Mouse (Mus musculus) E14TG2a.4 (cell line): ENCODE results near the gene Prkag3.

ENCODE experiments used
- H3K27me3 ChIP-seq: 2 replicates; pipeline ENCODE4 v1.6.1; 2014; ENCODE audit warnings: low read length, control low read depth; ENCODE audit not compliant: insufficient read depth
- H3K36me3 ChIP-seq: 2 replicates; pipeline ENCODE4 v1.6.1; 2014; ENCODE audit warnings: low read length, control low read depth; ENCODE audit not compliant: insufficient read depth
- H3K4me1 ChIP-seq: replicated peaks from 2 replicates; pipeline ENCODE4 v1.6.1; 2014; ENCODE audit warnings: low read depth, low read length, control low read depth
- H3K4me3 ChIP-seq: replicated peaks from 2 replicates; pipeline ENCODE4 v1.5.1; 2014; ENCODE audit warnings: mild to moderate bottlenecking, low read length
- H3K9me3 ChIP-seq: 2 replicates; pipeline ENCODE4 v1.6.1; 2014; ENCODE audit warnings: low read length, control low read depth
- CTCF ChIP-seq: conservative IDR thresholded peaks from 2 replicates; pipeline ENCODE4 v1.5.1; 2014; ENCODE audit warnings: low read length
- NANOG ChIP-seq: IDR thresholded peaks from 2 replicates; pipeline ENCODE4 v1.6.1; 2014; ENCODE audit warnings: borderline replicate concordance, low read length, mixed read lengths
- POU5F1 ChIP-seq: IDR thresholded peaks from 2 replicates; pipeline ENCODE4 v1.6.1; 2014; ENCODE audit warnings: low read length, borderline replicate concordance

Gene Prkag3

DNA sequence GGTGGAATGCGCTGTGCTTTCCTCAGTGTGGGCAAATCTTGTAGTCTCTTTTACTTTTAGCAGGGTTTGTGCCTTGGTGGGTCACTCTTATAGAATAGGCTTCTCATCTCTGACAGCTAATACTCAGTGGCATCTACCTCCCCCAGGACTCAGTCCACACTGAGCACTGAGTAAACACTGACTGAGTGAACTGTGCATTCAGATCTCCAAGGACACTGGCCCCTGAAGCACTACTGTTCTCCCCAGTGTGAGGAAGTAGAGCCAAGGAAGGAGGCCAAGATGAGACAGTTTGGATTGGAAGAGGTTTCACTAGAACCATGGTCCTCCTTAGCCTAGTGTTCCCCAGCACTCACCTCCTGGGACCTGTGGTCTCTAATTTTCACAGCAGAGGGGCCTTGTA, 50.7 kb downstream of the Prkag3 start:
- H3K27me3 ChIP-seq: no peaks in the 10 kb centered on the region
- H3K4me3 ChIP-seq: no peak overlapping the region
- TF ChIP-seq POU5F1 (no peak), CTCF (no peak), NANOG (no peak)
- peaks cover 59% of the 10 kb centered on the region for H3K36me3 ChIP-seq
- no peaks in the 10 kb centered on the region for H3K9me3 ChIP-seq
- H3K4me1 ChIP-seq: no peaks in the 10 kb centered on the region

- TF ChIP-seq POU5F1: no peak
- TF ChIP-seq CTCF: no peak
- TF ChIP-seq NANOG: no peak
- Histone ChIP-seq H3K4me1 (no peaks in the 10 kb centered on the region), H3K4me3 (no peak overlapping the region), H3K9me3 (no peaks in the 10 kb centered on the region), H3K27me3 (no peaks in the 10 kb centered on the region), H3K36me3 (peaks cover 59% of the 10 kb centered on the region)
These were observed 51.6 kb downstream of the Prkag3 start for GRCm38 (mm10) chr1:74697416-74697815.

DNA sequence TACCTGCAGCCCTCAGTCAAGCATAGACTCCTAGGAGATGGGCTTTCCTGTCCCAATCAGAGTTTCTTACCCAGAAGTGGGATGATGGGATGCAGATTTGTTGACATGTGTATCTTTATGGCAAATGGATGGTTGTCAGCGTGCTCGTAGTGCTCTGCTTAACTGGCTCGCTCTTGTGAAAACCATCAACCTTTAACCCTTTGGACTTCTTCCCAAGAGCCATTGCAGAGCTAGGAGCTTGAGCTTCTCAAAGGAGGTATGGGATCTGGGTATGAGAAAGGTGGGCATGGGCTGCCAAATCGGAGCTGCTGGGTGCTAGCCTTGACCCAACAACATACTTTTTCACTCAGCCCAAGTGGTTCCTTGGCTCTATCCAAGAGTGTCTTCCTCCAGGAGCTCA, 53.2 kb downstream of the Prkag3 start:
- H3K4me1 ChIP-seq: no peaks in the 10 kb centered on the region
- no peak for TF ChIP-seq NANOG
- TF ChIP-seq CTCF: no peak
- no peak for TF ChIP-seq POU5F1
- H3K36me3 ChIP-seq: peaks cover 65% of the 10 kb centered on the region
- H3K9me3 ChIP-seq: no peaks in the 10 kb centered on the region
- no peaks in the 10 kb centered on the region for H3K27me3 ChIP-seq
- H3K4me3 ChIP-seq: no peak overlapping the region

GRCm38 (mm10) chr1:74693891-74694583, 55.0 kb downstream of the Prkag3 start:
- Histone ChIP-seq H3K36me3 (peaks cover 76% of the 10 kb centered on the region), H3K27me3 (no peaks in the 10 kb centered on the region), H3K4me1 (no peaks in the 10 kb centered on the region), H3K4me3 (no peak overlapping the region), H3K9me3 (no peaks in the 10 kb centered on the region)
- no peak for TF ChIP-seq NANOG
- no peak for TF ChIP-seq POU5F1
- TF ChIP-seq CTCF: no peak
